Comparison of ENCODE assay signal across 8 mouse cellular contexts in the genomic region with DNA sequence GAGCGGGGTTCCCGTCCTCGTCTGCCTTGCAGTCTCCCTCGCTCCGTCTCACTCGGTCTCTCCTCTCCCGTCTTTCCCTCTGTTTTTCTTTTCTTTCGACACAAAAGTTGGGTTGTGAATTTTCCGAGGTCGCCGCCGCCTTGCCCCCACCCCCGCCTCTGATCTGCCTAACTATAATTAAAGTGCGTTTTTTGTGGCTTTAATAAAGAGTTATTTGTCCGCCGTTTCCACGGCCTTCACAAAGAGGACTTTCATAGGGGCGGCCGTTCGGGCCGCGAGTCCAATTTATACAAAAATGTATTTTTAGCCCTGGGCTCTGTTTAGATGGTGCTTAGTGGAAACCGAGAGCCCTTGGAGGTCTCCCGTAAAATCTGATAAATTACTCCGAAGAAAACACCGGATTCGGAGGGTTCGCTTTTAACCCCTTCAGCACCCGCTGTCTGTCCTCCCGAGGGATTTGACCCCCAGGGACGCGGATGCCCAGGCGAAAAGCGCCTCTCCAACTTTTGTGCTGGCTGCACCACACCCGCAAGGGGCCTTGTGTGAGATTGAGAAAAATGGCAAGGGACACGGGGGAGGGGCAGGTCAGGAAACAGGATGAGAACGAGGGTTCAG. TPM values are rescaled to one million over a fixed set of nuclear protein-coding genes. Genes with fewer than 3 reads are reported as not detected.
A peak's percentile ranks its signal among the peaks of the same experiment; 100 is the strongest.
DNase-seq lines count a peak whose midpoint lies in the region; ATAC-seq and TF ChIP-seq lines count a peak whose summit lies in the region.

No protein-coding gene starts in this region.

- under 1% methylated on average over 37 of the region's 37 CpGs for WGBS in forebrain, postnatal 0 days
- WGBS in kidney, embryonic 16.5 days = under 1% methylated on average over 37 of the region's 37 CpGs
- WGBS in neural tube, embryonic 12.5 days = under 1% methylated on average over 37 of the region's 37 CpGs

- peak overlapping the region; percentile 31 for H3K4me3 ChIP-seq in layer of hippocampus, adult 2 months
- H3K4me3 ChIP-seq in forebrain, postnatal 0 days (ENCODE audit: low read depth, low read length) = peak overlapping the region; percentile 44
- peak overlapping the region; percentile 52 for H3K4me3 ChIP-seq in kidney, embryonic 16.5 days (ENCODE audit: low read length)
- H3K4me3 ChIP-seq in neural tube, embryonic 12.5 days = peak overlapping the region; percentile 30

- H3K4me1 ChIP-seq in forebrain, postnatal 0 days (ENCODE audit: insufficient read depth) = peaks cover 27% of the 10 kb centered on the region
- peaks cover 60% of the 10 kb centered on the region for H3K4me1 ChIP-seq in kidney, embryonic 16.5 days (ENCODE audit: insufficient read depth, low read length)
- H3K4me1 ChIP-seq in neural tube, embryonic 12.5 days = peaks cover 67% of the 10 kb centered on the region

- no peaks in the 10 kb centered on the region for H3K36me3 ChIP-seq in forebrain, postnatal 0 days (ENCODE audit: insufficient read depth)
- no peaks in the 10 kb centered on the region for H3K36me3 ChIP-seq in kidney, embryonic 16.5 days (ENCODE audit: insufficient read depth, low read length)
- H3K36me3 ChIP-seq in neural tube, embryonic 12.5 days = no peaks in the 10 kb centered on the region

- H3K9ac ChIP-seq in forebrain, postnatal 0 days = no peak overlapping the region
- H3K9ac ChIP-seq in kidney, embryonic 16.5 days (replicated peaks; ENCODE audit: low read length) = peak overlapping the region; percentile 61
- no peak overlapping the region for H3K9ac ChIP-seq in neural tube, embryonic 12.5 days

- peak overlapping the region; percentile 52 for H3K4me2 ChIP-seq in forebrain, postnatal 0 days (ENCODE audit: low read depth)
- peak overlapping the region; percentile 82 for H3K4me2 ChIP-seq in kidney, embryonic 16.5 days (replicated peaks; ENCODE audit: low read depth, low read length)
- peak overlapping the region; percentile 88 for H3K4me2 ChIP-seq in neural tube, embryonic 12.5 days (replicated peaks)

- no peak for DNase-seq in layer of hippocampus, adult 2 months (ENCODE audit: low spot score in 2 of 2)
- no peak for DNase-seq in layer of hippocampus, postnatal 25 days (ENCODE audit: extremely low spot score in 1 of 2, low spot score in 1 of 2)
- DNase-seq in forebrain, postnatal 0 days = peak; percentile 6
- no peak for DNase-seq in layer of hippocampus, adult 9-10 months (ENCODE audit: low spot score)
- DNase-seq in thymus, postnatal 4 days = no peak
- DNase-seq in layer of hippocampus, adult 11-12 months (ENCODE audit: low spot score) = no peak

- no peak for TF ChIP-seq CTCF in layer of hippocampus, adult 2 months (conservative IDR thresholded peaks at IDR 0.05)
- TF ChIP-seq CTCF in forebrain, postnatal 0 days (IDR thresholded peaks at IDR 0.05; ENCODE audit: low read depth) = no peak

- no peak overlapping the region for H3K27ac ChIP-seq in layer of hippocampus, adult 2 months
- no peak overlapping the region for H3K27ac ChIP-seq in forebrain, postnatal 0 days (ENCODE audit: low read depth, low read length)
- H3K27ac ChIP-seq in kidney, embryonic 16.5 days (ENCODE audit: low read length) = no peak overlapping the region; the same call in 1 of the 2 replicates
- no peak overlapping the region for H3K27ac ChIP-seq in neural tube, embryonic 12.5 days

- peaks cover 75% of the 10 kb centered on the region for H3K27me3 ChIP-seq in forebrain, postnatal 0 days (ENCODE audit: insufficient read depth, low read length)
- peaks cover 95% of the 10 kb centered on the region for H3K27me3 ChIP-seq in kidney, embryonic 16.5 days (ENCODE audit: insufficient read depth, low read length)
- H3K27me3 ChIP-seq in neural tube, embryonic 12.5 days (replicated peaks) = peaks cover 94% of the 10 kb centered on the region

- ATAC-seq in forebrain, postnatal 0 days = peak; percentile 21; the same call in 1 of the 2 replicates
- ATAC-seq in kidney, embryonic 16.5 days (ENCODE audit: low FRiP score, low TSS enrichment) = no peak
- no peak for ATAC-seq in neural tube, embryonic 12.5 days (ENCODE audit: low FRiP score, low read depth)

- no peaks in the 10 kb centered on the region for H3K9me3 ChIP-seq in forebrain, postnatal 0 days (ENCODE audit: low read length)
- no peaks in the 10 kb centered on the region for H3K9me3 ChIP-seq in kidney, embryonic 16.5 days (ENCODE audit: low read length)
- no peaks in the 10 kb centered on the region for H3K9me3 ChIP-seq in neural tube, embryonic 12.5 days

RNA-seq across cellular contexts. Expression of a gene that starts 7.9 kb away (rescaled TPM):
- total RNA-seq in layer of hippocampus, adult 2 months (2021) = 10 to 100 TPM in 1 of 2 experiments, 1 to 10 TPM in 1; 9.4 to 10.3 TPM
- total RNA-seq in layer of hippocampus, postnatal 25 days (2021) = 10 to 100 TPM; 11.1 to 11.5 TPM
- 7.5 and 10.6 TPM in 2 replicates for total RNA-seq in forebrain, postnatal 0 days (2014; rRNA removed)
- 5.2 and 6.5 TPM in 2 replicates for polyA plus RNA-seq in forebrain, postnatal 0 days (2015; fragmentation: Nextera tagmentation; extraction: Ambion mirVana)
- 4.7 and 5.3 TPM in 2 replicates for polyA plus RNA-seq in kidney, embryonic 16.5 days (2015; fragmentation: Nextera tagmentation; extraction: Ambion mirVana)
- polyA plus RNA-seq in neural tube, embryonic 12.5 days (2016; fragmentation: Nextera tagmentation; extraction: Ambion mirVana) = 3.6 and 5.4 TPM in 2 replicates
